Mouse (Mus musculus) cortical plate, adult 2 months (tissue): ENCODE measurements around the gene Gm20509.

Source experiments
- CTCF ChIP-seq: fragments of 200-500 bp; IDR thresholded peaks from 2 replicates; pipeline ENCODE4 v1.5.1; 2011; ENCODE audit warnings: mild to moderate bottlenecking, control low read depth, low read length; ENCODE audit not compliant: insufficient read depth; ENCODE audit errors: extremely low read depth
- POLR2A ChIP-seq: fragments of 200-500 bp; IDR thresholded peaks from 2 replicates; pipeline ENCODE4 v1.6.1; 2011; ENCODE audit warnings: mild to moderate bottlenecking, low read length, control low read depth; ENCODE audit not compliant: insufficient read depth; ENCODE audit errors: extremely low read depth

DNA sequence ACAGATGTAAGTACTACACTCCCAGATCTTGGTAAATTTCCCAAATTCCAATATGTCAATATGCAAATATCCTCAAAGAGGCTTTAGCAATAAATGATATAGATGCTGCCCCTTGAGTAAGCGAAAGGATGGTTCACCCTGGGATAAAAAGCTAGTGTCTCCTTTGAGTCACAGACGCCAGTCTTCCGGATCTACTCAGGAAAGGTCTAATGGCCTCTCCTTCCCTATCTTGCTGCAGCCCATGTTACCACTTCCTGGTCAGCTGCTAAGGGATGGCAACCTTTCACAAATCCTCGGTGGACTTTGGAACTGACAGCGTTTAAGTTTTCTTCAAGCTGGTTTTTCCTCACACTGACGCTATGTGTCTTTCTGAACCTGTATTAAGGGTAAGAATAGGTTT, 33.6 kb upstream of the Gm20509 start:
- TF ChIP-seq POLR2A: no peak
- no peak for TF ChIP-seq CTCF
